ENCODE assay signal across 26 mouse cellular contexts in genomic region chr19:58824316-58824715, GRCm38 (mm10). TPM values are rescaled to one million over a fixed set of nuclear protein-coding genes. Genes with fewer than 3 reads are reported as not detected.
"Had no signal": no experiment of that assay in that cellular context is flagged by ENCODE, and none has a peak within 500 bp of the region (broad histone marks: within the 10 kb centered on the region; RNA-seq: fewer than 3 reads in every experiment).

No protein-coding gene starts in this region.

- H3K27me3 ChIP-seq: liver, embryonic 13.5 days had no signal

- H3K4me3 ChIP-seq: left cerebral cortex, adult 2 months; liver, embryonic 13.5 days had no signal

- H3K4me1 ChIP-seq: liver, embryonic 13.5 days had no signal

- H3K27ac ChIP-seq: left cerebral cortex, adult 2 months; liver, embryonic 13.5 days had no signal

- H3K9me3 ChIP-seq: liver, embryonic 13.5 days had no signal

- H3K9ac ChIP-seq: liver, embryonic 13.5 days had no signal

- H3K36me3 ChIP-seq: liver, embryonic 13.5 days had no signal

- H3K4me2 ChIP-seq: liver, embryonic 13.5 days; midbrain, embryonic 11.5 days had no signal

- DNase-seq: kidney, postnatal 14 days; kidney, postnatal 4 days; layer of hippocampus, postnatal 36 days; liver, embryonic 13.5 days; lung, adult 2 months; lung, postnatal 14 days; lung, postnatal 4 days; midbrain, embryonic 14.5 days; thymus, adult 18-20 months; thymus, postnatal 4 days had no signal

RNA-seq across cellular contexts. Expression of gene 1700019N19Rik, which starts 30.1 kb away (rescaled TPM):
- total RNA-seq: left cerebral cortex, adult 2 months; left cerebral cortex, postnatal 10 days; liver, adult 2 months; megakaryocyte progenitor cell, adult 5-6 weeks; megakaryocyte-erythroid progenitor cell, adult 5-6 weeks; midbrain, postnatal 0 days had no signal
- polyA plus RNA-seq: kidney, embryonic 16.5 days; limb, embryonic 11.5 days; limb, embryonic 14.5 days; liver, adult 2 months; liver, embryonic 16.5 days; lung, adult 2 months; lung, embryonic 16.5 days; midbrain, embryonic 11.5 days; midbrain, embryonic 14.5 days; midbrain, postnatal 0 days; neural tube, embryonic 11.5 days; neural tube, embryonic 14.5 days; small intestine, adult 2 months; spleen, adult 2 months had no signal
